In genomic region chr2:49471188-49471587, GRCm38 (mm10) we compare ENCODE assay signal across 30 mouse cellular contexts.
"Had no signal": no experiment of that assay in that cellular context is flagged by ENCODE, and none has a peak within 500 bp of the region (broad histone marks: within the 10 kb centered on the region; RNA-seq: fewer than 3 reads in every experiment).

No protein-coding gene starts in this region.

- H3K36me3 ChIP-seq: limb, embryonic 12.5 days; limb, embryonic 13.5 days; limb, embryonic 15.5 days; liver, embryonic 12.5 days; liver, embryonic 13.5 days; liver, embryonic 15.5 days; lung, embryonic 15.5 days; midbrain, embryonic 12.5 days; midbrain, embryonic 15.5 days had no signal

- H3K4me2 ChIP-seq: limb, embryonic 12.5 days; limb, embryonic 13.5 days; limb, embryonic 15.5 days; liver, embryonic 12.5 days; liver, embryonic 13.5 days; liver, embryonic 15.5 days; lung, embryonic 14.5 days; lung, embryonic 15.5 days; midbrain, embryonic 11.5 days; midbrain, embryonic 12.5 days; midbrain, embryonic 13.5 days; midbrain, embryonic 15.5 days; neural tube, embryonic 12.5 days had no signal

- H3K27ac ChIP-seq: left cerebral cortex, adult 2 months; limb, embryonic 10.5 days; limb, embryonic 12.5 days; limb, embryonic 13.5 days; limb, embryonic 15.5 days; liver, embryonic 12.5 days; liver, embryonic 13.5 days; liver, embryonic 14.5 days; liver, embryonic 15.5 days; lung, embryonic 15.5 days; macrophage; midbrain, embryonic 10.5 days; midbrain, embryonic 12.5 days; midbrain, embryonic 13.5 days; midbrain, embryonic 15.5 days; neural tube, embryonic 12.5 days had no signal

- H3K27me3 ChIP-seq: limb, embryonic 12.5 days; limb, embryonic 13.5 days; limb, embryonic 15.5 days; liver, embryonic 12.5 days; liver, embryonic 13.5 days; liver, embryonic 15.5 days; lung, embryonic 15.5 days; megakaryocyte, embryonic 14.5 days; midbrain, embryonic 12.5 days; midbrain, embryonic 13.5 days; midbrain, embryonic 15.5 days; neural tube, embryonic 12.5 days had no signal

- DNase-seq: left cerebral cortex, postnatal 4 days; liver, embryonic 13.5 days; lung, adult 18-20 months; lung, adult 2 months; lung, embryonic 14.5 days; lung, postnatal 10 days; lung, postnatal 14 days; lung, postnatal 36 days; lung, postnatal 4 days; midbrain, embryonic 14.5 days had no signal

- H3K4me1 ChIP-seq: limb, embryonic 10.5 days; midbrain, embryonic 10.5 days; midbrain, embryonic 12.5 days; neural tube, embryonic 12.5 days had no signal

- H3K9ac ChIP-seq: limb, embryonic 12.5 days; limb, embryonic 13.5 days; limb, embryonic 15.5 days; liver, embryonic 12.5 days; liver, embryonic 13.5 days; liver, embryonic 14.5 days; liver, embryonic 15.5 days; lung, embryonic 14.5 days; lung, embryonic 15.5 days; midbrain, embryonic 12.5 days; midbrain, embryonic 13.5 days; midbrain, embryonic 15.5 days; neural tube, embryonic 12.5 days had no signal

- H3K4me3 ChIP-seq: left cerebral cortex, adult 2 months; limb, embryonic 10.5 days; limb, embryonic 12.5 days; limb, embryonic 13.5 days; limb, embryonic 15.5 days; liver, embryonic 12.5 days; liver, embryonic 13.5 days; liver, embryonic 15.5 days; lung, embryonic 15.5 days; megakaryocyte, embryonic 14.5 days; midbrain, embryonic 10.5 days; midbrain, embryonic 12.5 days; midbrain, embryonic 13.5 days; midbrain, embryonic 15.5 days; myocyte; neural tube, embryonic 12.5 days had no signal

- H3K9me3 ChIP-seq: limb, embryonic 10.5 days; limb, embryonic 12.5 days; limb, embryonic 13.5 days; limb, embryonic 15.5 days; liver, embryonic 12.5 days; liver, embryonic 13.5 days; liver, embryonic 15.5 days; lung, embryonic 15.5 days; megakaryocyte, embryonic 14.5 days; midbrain, embryonic 10.5 days; midbrain, embryonic 12.5 days; midbrain, embryonic 13.5 days; midbrain, embryonic 15.5 days; neural tube, embryonic 12.5 days had no signal

- ATAC-seq: liver, embryonic 12.5 days; lung, postnatal 0 days; midbrain, embryonic 13.5 days; midbrain, embryonic 16.5 days had no signal
